Comparison of ENCODE assay signal across 29 mouse cellular contexts in the genomic region with DNA sequence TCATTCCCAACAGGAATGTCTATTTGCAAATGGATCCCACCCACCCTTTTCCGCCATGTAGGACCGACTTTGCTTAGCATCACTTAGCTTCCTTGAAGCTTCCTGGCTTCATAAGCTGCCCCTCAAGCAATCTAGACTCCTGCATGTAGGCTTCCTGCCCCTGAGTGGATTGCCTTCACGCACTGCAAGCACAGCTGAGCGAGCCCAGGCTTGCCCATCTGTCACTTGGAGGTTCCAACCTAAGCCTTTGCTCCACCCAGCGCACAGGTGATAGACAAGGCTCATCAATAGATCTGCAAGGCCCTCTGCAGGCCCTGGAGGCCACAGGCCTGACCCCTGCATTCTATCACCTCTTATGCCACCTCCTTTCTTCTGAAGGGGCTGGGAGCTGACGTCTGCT. TPM values are rescaled to one million over a fixed set of nuclear protein-coding genes. Genes with fewer than 3 reads are reported as not detected.
A peak's percentile ranks its signal among the peaks of the same experiment; 100 is the strongest.
DNase-seq lines count a peak whose midpoint lies in the region; ATAC-seq and TF ChIP-seq lines count a peak whose summit lies in the region.
"Had no signal": no experiment of that assay in that cellular context is flagged by ENCODE, and none has a peak within 500 bp of the region (broad histone marks: within the 10 kb centered on the region; RNA-seq: fewer than 3 reads in every experiment).

No protein-coding gene starts in this region.

- peak; percentile 5 for TF ChIP-seq RAD21 in CH12.LX (IDR thresholded peaks at IDR 0.05; ENCODE audit: low read depth, low read length)

- TF ChIP-seq POLR2A in CH12.LX (IDR thresholded peaks at IDR 0.05; ENCODE audit: low read depth, low read length), result no peak
- TF ChIP-seq POLR2A in ES-Bruce4 (IDR thresholded peaks at IDR 0.05; ENCODE audit: insufficient read depth, low read length), result no peak

- no peak for ATAC-seq in heart, embryonic 15.5 days (replicated peaks; ENCODE audit: insufficient number of reproducible peaks, insufficient read depth, low FRiP score, low read depth)
- ATAC-seq: forebrain, embryonic 14.5 days; forebrain, postnatal 0 days; hindbrain, postnatal 0 days; intestine, embryonic 16.5 days; Patski had no signal

- WGBS in heart, embryonic 10.5 days, result 77% methylated on average over 6 of the region's 6 CpGs
- WGBS in heart, embryonic 15.5 days, result 89% methylated on average over 6 of the region's 6 CpGs

- H3K4me1 ChIP-seq in heart, embryonic 10.5 days, result peaks cover 80% of the 10 kb centered on the region
- H3K4me1 ChIP-seq in heart, embryonic 15.5 days (replicated peaks), result peaks cover 65% of the 10 kb centered on the region
- peaks cover 69 to 95% of the 10 kb centered on the region in 2 experiments for H3K4me1 ChIP-seq in CH12.LX (ENCODE audit: control insufficient read depth in 1 of 2, insufficient read depth in 2 of 2)
- peaks cover 27% of the 10 kb centered on the region for H3K4me1 ChIP-seq in ES-Bruce4 (ENCODE audit: control insufficient read depth, insufficient read depth, low read length)

- no peak overlapping the region for H3K4me3 ChIP-seq in heart, embryonic 10.5 days
- H3K4me3 ChIP-seq in heart, embryonic 15.5 days, result no peak overlapping the region
- H3K4me3 ChIP-seq in CH12.LX (replicated peaks in 1 of 3; ENCODE audit: low read depth in 2 of 3, low read length in 2 of 3, poor library complexity in 1 of 3) (peak overlapping the region in 1 of 3 experiments; percentile 13), ES-Bruce4 (ENCODE audit: low read depth, low read length) (no peak overlapping the region)
- H3K4me3 ChIP-seq: embryonic facial prominence, embryonic 10.5 days; embryonic facial prominence, embryonic 13.5 days; erythroblast, embryonic 14.5 days; heart, adult 2 months had no signal

- H3K27ac ChIP-seq in heart, embryonic 10.5 days, result peak overlapping the region; percentile 84
- peak overlapping the region; percentile 91 for H3K27ac ChIP-seq in heart, embryonic 15.5 days
- H3K27ac ChIP-seq in CH12.LX (ENCODE audit: insufficient read depth, low read depth), result peak overlapping the region; percentile 77
- peak overlapping the region; percentile 48; the same call in 1 of the 2 replicates for H3K27ac ChIP-seq in ES-Bruce4 (ENCODE audit: insufficient read depth, low read length)
- H3K27ac ChIP-seq: embryonic facial prominence, embryonic 10.5 days; embryonic facial prominence, embryonic 13.5 days; hindbrain, postnatal 0 days had no signal

- in situ Hi-C loops in CH12.LX (cut with MboI; ENCODE audit: low pct_ligation_motif_present, low pct_unique_long_range_greater_than_20kb, low sequenced_read_pairs), result no loop called here

- no peak overlapping the region for H3K9ac ChIP-seq in heart, embryonic 15.5 days
- H3K9ac ChIP-seq in CH12.LX (ENCODE audit: insufficient read depth, low read depth) (no peak overlapping the region), ES-Bruce4 (ENCODE audit: low read depth, poor library complexity, severe bottlenecking) (no peak overlapping the region)
- H3K9ac ChIP-seq: embryonic facial prominence, embryonic 13.5 days; forebrain, postnatal 0 days; hindbrain, embryonic 14.5 days had no signal

- TF ChIP-seq CTCF in CH12.LX (conservative IDR thresholded peaks at IDR 0.05 in 1 of 2, IDR thresholded peaks at IDR 0.05 in 1 of 2; ENCODE audit: low read depth in 2 of 2, low read length in 2 of 2) (0 out of 4 replicates have a peak, but pooled peaks of 1 of the 2 experiments have one; percentile 11), ES-Bruce4 (IDR thresholded peaks at IDR 0.05; ENCODE audit: low read depth, low read length) (no peak)

- no peaks in the 10 kb centered on the region for H3K27me3 ChIP-seq in heart, embryonic 10.5 days (ENCODE audit: insufficient read depth, poor library complexity, severe bottlenecking)
- no peaks in the 10 kb centered on the region for H3K27me3 ChIP-seq in heart, embryonic 15.5 days
- H3K27me3 ChIP-seq in CH12.LX (replicated peaks) (no peaks in the 10 kb centered on the region), ES-Bruce4 (ENCODE audit: control insufficient read depth, insufficient read depth, low read length, poor library complexity, severe bottlenecking) (no peaks in the 10 kb centered on the region)
- H3K27me3 ChIP-seq: embryonic facial prominence, embryonic 13.5 days; Patski had no signal

- dilution Hi-C loops in CH12.LX (cut with MboI; ENCODE audit: extremely low pct_ligation_motif_present, extremely low pct_unique_long_range_greater_than_20kb, low sequenced_read_pairs), result no loop called here

- intact Hi-C loops in heart, postnatal 25 days (cut with DNase I), result no loop called here

- H3K79me2 ChIP-seq in CH12.LX (replicated peaks; ENCODE audit: control insufficient read depth, extremely low read depth, insufficient read depth, poor library complexity, severe bottlenecking), result peaks cover 43% of the 10 kb centered on the region

- H3K9me3 ChIP-seq in heart, embryonic 10.5 days, result no peaks in the 10 kb centered on the region
- H3K9me3 ChIP-seq in heart, embryonic 15.5 days (replicated peaks), result no peaks in the 10 kb centered on the region
- H3K9me3 ChIP-seq in CH12.LX (replicated peaks; ENCODE audit: low read length) (no peaks in the 10 kb centered on the region), ES-Bruce4 (replicated peaks; ENCODE audit: control insufficient read depth, insufficient read depth, low read length, poor library complexity, severe bottlenecking) (no peaks in the 10 kb centered on the region)
- H3K9me3 ChIP-seq: embryonic facial prominence, embryonic 10.5 days; embryonic facial prominence, embryonic 13.5 days; G1E had no signal

- H3K36me3 ChIP-seq in heart, embryonic 10.5 days, result no peaks in the 10 kb centered on the region
- no peaks in the 10 kb centered on the region for H3K36me3 ChIP-seq in heart, embryonic 15.5 days
- H3K36me3 ChIP-seq in CH12.LX (replicated peaks in 1 of 2; ENCODE audit: control insufficient read depth in 1 of 2, insufficient read depth in 1 of 2, low read length in 1 of 2), result peaks cover 9 to 67% of the 10 kb centered on the region in 2 experiments
- H3K36me3 ChIP-seq in ES-Bruce4 (ENCODE audit: control insufficient read depth, insufficient read depth, low read length, poor library complexity, severe bottlenecking), result no peaks in the 10 kb centered on the region
- H3K36me3 ChIP-seq: embryonic facial prominence, embryonic 10.5 days; embryonic facial prominence, embryonic 13.5 days; G1E had no signal

- H3K4me2 ChIP-seq in heart, embryonic 15.5 days, result no peak overlapping the region
- no peak overlapping the region for H3K4me2 ChIP-seq in CH12.LX (ENCODE audit: insufficient read depth, low read depth, poor library complexity, severe bottlenecking)
- H3K4me2 ChIP-seq: embryonic facial prominence, embryonic 13.5 days; hindbrain, embryonic 14.5 days had no signal

- TF ChIP-seq EP300 in CH12.LX (IDR thresholded peaks at IDR 0.05; ENCODE audit: low read length), result no peak
- TF ChIP-seq EP300 in ES-Bruce4 (IDR thresholded peaks at IDR 0.05; ENCODE audit: insufficient read depth, low read depth, low read length), result 0 out of 2 replicates have a peak, but pooled peaks have one; percentile 29

- no peak for DNase-seq in heart, embryonic 10.5 days (ENCODE audit: low spot score)
- no peak for DNase-seq in heart, postnatal 25 days (ENCODE audit: low spot score)
- no peak for DNase-seq in heart, adult 9 months (ENCODE audit: low spot score in 2 of 2)
- no peak for DNase-seq in CH12.LX (ENCODE audit: extremely low read depth)
- no peak for DNase-seq in adrenal gland, adult (ENCODE audit: inconsistent age in 2 of 2, low spot score in 1 of 2)
- DNase-seq: adrenal gland, adult 2 months; adrenal gland, postnatal 14 days; cerebellum, adult 11 months; cerebellum, adult 2 months; cerebellum, postnatal 10 days; cerebellum, postnatal 36 days; embryo, embryonic 11 days; forebrain, postnatal 0 days; gastrocnemius, postnatal 25 days; heart, adult 2 months; heart, postnatal 36 days; kidney, adult 18-20 months; kidney, adult 9 months had no signal

TF ChIP-seq in CH12.LX, 34 proteins besides CTCF, POLR2A, EP300 and RAD21 (continues in another document):
- TF ChIP-seq IRF4 (IDR thresholded peaks at IDR 0.05; ENCODE audit: low read depth, low read length) (no peak; the same call in 1 of the 2 replicates), ZC3H11A (IDR thresholded peaks at IDR 0.05; ENCODE audit: low read depth, low read length) (no peak), ETS1 (conservative IDR thresholded peaks at IDR 0.05; ENCODE audit: low read depth, low read length) (peak; percentile 64), UBTF (IDR thresholded peaks at IDR 0.05; ENCODE audit: low read depth, low read length) (no peak), MXI1 (IDR thresholded peaks at IDR 0.05; ENCODE audit: low read depth, low read length) (no peak), TCF12 (IDR thresholded peaks at IDR 0.05; ENCODE audit: low read depth, low read length) (peak; percentile 57; the same call in 1 of the 2 replicates), SIN3A (IDR thresholded peaks at IDR 0.05; ENCODE audit: low read length) (no peak), ZNF384 (IDR thresholded peaks at IDR 0.05; ENCODE audit: low read depth, low read length) (no peak), MYC (IDR thresholded peaks at IDR 0.05; ENCODE audit: low read depth, low read length) (no peak), MAX (IDR thresholded peaks at IDR 0.05; ENCODE audit: low read length) (0 out of 2 replicates have a peak, but pooled peaks have one; percentile 22), BHLHE40 (IDR thresholded peaks at IDR 0.05; ENCODE audit: low read depth, low read length) (no peak; the same call in 1 of the 2 replicates), CHD1 (IDR thresholded peaks at IDR 0.05; ENCODE audit: low read depth, low read length) (peak; percentile 97), NRF1 (IDR thresholded peaks at IDR 0.05; ENCODE audit: low read depth, low read length) (no peak), POLR2AphosphoS2 (IDR thresholded peaks at IDR 0.05; ENCODE audit: low read depth, low read length) (no peak), USF2 (conservative IDR thresholded peaks at IDR 0.05; ENCODE audit: low read depth, low read length) (no peak), ELF1 (IDR thresholded peaks at IDR 0.05; ENCODE audit: low read depth, low read length) (no peak), SMC3 (IDR thresholded peaks at IDR 0.05; ENCODE audit: low read depth, low read length) (peak; percentile 30), NELFE (IDR thresholded peaks at IDR 0.05; ENCODE audit: low read depth, low read length) (no peak), GABPA (IDR thresholded peaks at IDR 0.05; ENCODE audit: insufficient replicate concordance, low read depth, low read length) (no peak), JUN (IDR thresholded peaks at IDR 0.05; ENCODE audit: insufficient read depth, low read depth, low read length) (no peak)

RNA-seq across cellular contexts. Expression of a gene that starts 54.0 kb away (rescaled TPM):
- polyA plus RNA-seq in heart, embryonic 10.5 days (2016; fragmentation: Nextera tagmentation; extraction: Ambion mirVana), result 1.9 and 3.3 TPM in 2 replicates
- 1 to 10 TPM; 7.3 TPM for total RNA-seq in heart, postnatal 25 days (2021)
- 3.2 and 4.1 TPM in 2 replicates for polyA plus RNA-seq in heart, embryonic 15.5 days (2015; fragmentation: Nextera tagmentation; extraction: Ambion mirVana)
- total RNA-seq in CH12.LX (2012; rRNA removed), result 63.8 and 73.1 TPM in 2 replicates
- 21.3 and 22.5 TPM in 2 replicates for total RNA-seq in CH12.LX (2014; rRNA removed)
- polyA plus RNA-seq in CH12.LX (2012; ENCODE audit: insufficient read length, low read depth), result 48.9 and 61.2 TPM in 2 replicates
- polyA plus RNA-seq in ES-Bruce4 (2011; ENCODE audit: insufficient read depth, insufficient read length, low read depth, missing spikeins), result 7.7 and 10.1 TPM in 2 replicates
